Mouse (Mus musculus) lung, postnatal 4 days (tissue): ENCODE measurements around the gene Gm49510.

ENCODE experiments used
- DNase-seq, 2 experiments: peaks; one replicate each; pipeline ENCODE4 v3.0.0; 2021

The Gm49510 gene

GRCm38 (mm10) chr15:78899409-78899739 is at the start of gene Gm49510:
Gm49510 (plus strand) TSS chr15:78899667.
- DNase-seq, result no peak

- peak in 1 of 2 experiments; percentile 57 for DNase-seq
Measured at GRCm38 (mm10) chr15:78850059-78850824, 49.2 kb upstream of the Gm49510 start.

- DNase-seq, result no peak
Measured at GRCm38 (mm10) chr15:78850944-78851343, 48.5 kb upstream of the Gm49510 start.

GRCm38 (mm10) chr15:78851505-78852153 is 47.8 kb upstream of the Gm49510 start:
- DNase-seq, result peak; percentile 90 to 94

- DNase-seq, result peak in 1 of 2 experiments; percentile 37
Measured at GRCm38 (mm10) chr15:78855303-78855965, 44.0 kb upstream of the Gm49510 start, which contains the start of gene Lgals2. Lgals2 (minus strand) TSS chr15:78855529.

GRCm38 (mm10) chr15:78857009-78857408 is 42.5 kb upstream of the Gm49510 start:
- DNase-seq, result peak in 1 of 2 experiments; percentile 64

- no peak for DNase-seq
Measured at GRCm38 (mm10) chr15:78859311-78859710, 40.2 kb upstream of the Gm49510 start.

- DNase-seq, result peak; percentile 66 to 67
Measured at GRCm38 (mm10) chr15:78859714-78860113, 39.8 kb upstream of the Gm49510 start.

GRCm38 (mm10) chr15:78862280-78862679 is 37.2 kb upstream of the Gm49510 start:
- DNase-seq, result no peak

- DNase-seq, result no peak
Measured at GRCm38 (mm10) chr15:78863154-78863553, 36.3 kb upstream of the Gm49510 start.

GRCm38 (mm10) chr15:78863852-78864253 is 35.6 kb upstream of the Gm49510 start:
- DNase-seq, result peak; percentile 51 to 65

GRCm38 (mm10) chr15:78868398-78868797 is 31.1 kb upstream of the Gm49510 start:
- peak; percentile 80 to 89 for DNase-seq

- DNase-seq, result peak in 1 of 2 experiments; percentile 71
Measured at GRCm38 (mm10) chr15:78868826-78869233, 30.6 kb upstream of the Gm49510 start.

- DNase-seq, result peak in 1 of 2 experiments; percentile 71
Measured at GRCm38 (mm10) chr15:78869775-78870174, 29.7 kb upstream of the Gm49510 start.

GRCm38 (mm10) chr15:78872021-78872608 is 27.4 kb upstream of the Gm49510 start:
- no peak for DNase-seq

GRCm38 (mm10) chr15:78873803-78874435 is 25.5 kb upstream of the Gm49510 start:
- DNase-seq, result no peak

GRCm38 (mm10) chr15:78874989-78875388 is 24.5 kb upstream of the Gm49510 start:
- no peak for DNase-seq

GRCm38 (mm10) chr15:78875537-78875936 is 23.9 kb upstream of the Gm49510 start:
- DNase-seq, result no peak

GRCm38 (mm10) chr15:78876258-78876696 is 23.2 kb upstream of the Gm49510 start:
- peak; percentile 93 to 94 for DNase-seq

GRCm38 (mm10) chr15:78876991-78877809 is 22.3 kb upstream of the Gm49510 start, which contains the start of gene Gga1:
Gga1 (plus strand) TSS chr15:78877190.
- DNase-seq, result peak; percentile 96

GRCm38 (mm10) chr15:78877810-78878390 is 21.6 kb upstream of the Gm49510 start:
- DNase-seq, result no peak
